Mouse (Mus musculus) forebrain, embryonic 15.5 days (tissue): ENCODE measurements around the gene Bnipl. TPM values are rescaled to one million over a fixed set of nuclear protein-coding genes. Genes with fewer than 3 reads are reported as not detected.

Experiments used
- ATAC-seq: fragments of 200-750 bp; cut with Nextera tagmentation; replicated peaks from 2 replicates; pipeline ENCODE4 v1.8.0; 2017; ENCODE audit warnings: mild to moderate bottlenecking, moderate TSS enrichment, moderate library complexity
- H3K27ac ChIP-seq: fragments of 300-500 bp; sonication (generic); replicated peaks from 2 replicates; pipeline ENCODE4 v1.5.1; 2015; ENCODE audit warnings: mild to moderate bottlenecking, inconsistent platforms
- H3K27me3 ChIP-seq: fragments of 300-500 bp; sonication (generic); 2 replicates; pipeline ENCODE4 v1.6.1; 2015; ENCODE audit warnings: inconsistent platforms
- H3K36me3 ChIP-seq: fragments of 300-500 bp; sonication (generic); 2 replicates; pipeline ENCODE4 v1.6.1; 2015; ENCODE audit warnings: mild to moderate bottlenecking, inconsistent platforms
- H3K4me1 ChIP-seq: fragments of 300-500 bp; sonication (generic); 2 replicates; pipeline ENCODE4 v1.6.1; 2015; ENCODE audit warnings: inconsistent platforms
- H3K4me2 ChIP-seq: fragments of 300-500 bp; sonication (generic); replicated peaks from 2 replicates; pipeline ENCODE4 v1.6.1; 2015; ENCODE audit warnings: mild to moderate bottlenecking, inconsistent platforms
- H3K4me3 ChIP-seq: fragments of 300-500 bp; sonication (generic); 2 replicates; pipeline ENCODE4 v1.5.1; 2015; ENCODE audit warnings: mild to moderate bottlenecking, inconsistent platforms
- H3K9ac ChIP-seq: fragments of 300-500 bp; sonication (generic); replicated peaks from 2 replicates; pipeline ENCODE4 v1.6.1; 2015; ENCODE audit warnings: mild to moderate bottlenecking, inconsistent platforms
- H3K9me3 ChIP-seq: fragments of 300-500 bp; sonication (generic); 2 replicates; pipeline ENCODE4 v1.6.1; 2016; ENCODE audit warnings: inconsistent platforms
- WGBS: fragments of 180-500 bp; shearing (Covaris S2); methylation state at CpG from one replicate; pipeline ENCODE4 v1.1.7; 2015; ENCODE audit warnings: mixed read lengths; 5-methylcytosine and 5-hydroxymethylcytosine counted together
- polyA plus RNA-seq: library from polyadenylated mRNA; unstranded; fragments of >200 nt; fragmentation: Nextera tagmentation; extraction: Ambion mirVana; gene quantifications from 2 replicates; pipeline ENCODE4 v1.2.1, GENCODE M21; 2015

Gene Bnipl
- polyA plus RNA-seq, 1 experiment from 2014 or later: not detected

DNA sequence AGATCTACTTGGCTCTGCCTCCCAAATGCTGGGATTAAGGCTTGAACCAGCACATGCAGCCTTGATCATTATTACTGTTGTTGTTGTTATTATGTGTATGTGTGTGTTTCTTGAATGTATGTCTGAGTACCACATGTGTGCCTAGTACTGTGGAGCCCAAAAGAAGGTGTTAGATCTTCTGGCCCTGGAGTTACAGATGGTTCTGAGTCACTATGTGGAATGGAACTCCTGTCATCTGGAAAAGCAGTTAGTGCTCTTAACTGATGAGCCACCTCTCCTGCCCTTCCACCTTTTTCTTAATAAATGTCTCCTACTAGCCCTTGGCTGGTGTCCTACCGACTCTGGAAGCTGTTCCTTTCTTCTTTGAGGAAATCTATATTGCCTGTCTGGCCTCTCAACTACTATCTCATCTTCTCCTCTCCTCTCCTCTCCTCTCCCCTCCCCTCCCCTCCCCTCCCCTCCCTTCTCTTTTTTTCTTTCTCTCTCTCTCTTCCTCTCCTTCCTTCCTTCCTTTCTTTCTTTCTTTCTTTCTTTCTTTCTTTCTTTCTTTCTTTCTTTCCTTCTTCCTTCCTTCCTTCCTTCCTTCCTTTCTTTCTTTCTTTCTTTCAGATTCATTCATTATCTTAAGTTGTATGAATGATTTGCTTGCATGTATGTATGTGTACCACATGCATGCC is 3.2 kb downstream of the Bnipl start:
- H3K36me3 ChIP-seq: peaks cover 4% of the 10 kb centered on the region; the same call in 1 of the 2 replicates
- H3K4me1 ChIP-seq: no peaks in the 10 kb centered on the region
- no peak overlapping the region for H3K4me3 ChIP-seq
- no peak overlapping the region for H3K4me2 ChIP-seq
- H3K27me3 ChIP-seq: no peaks in the 10 kb centered on the region
- no peak for ATAC-seq
- no peaks in the 10 kb centered on the region for H3K9me3 ChIP-seq
- 74% methylated on average over 1 of the region's 1 CpGs for WGBS
- no peak overlapping the region for H3K9ac ChIP-seq
- no peak overlapping the region for H3K27ac ChIP-seq

GRCm38 (mm10) chr3:95246465-95247231 is 4.3 kb downstream of the Bnipl start:
- Histone ChIP-seq H3K27ac (no peak overlapping the region), H3K9ac (no peak overlapping the region), H3K36me3 (peaks cover 4% of the 10 kb centered on the region; the same call in 1 of the 2 replicates), H3K27me3 (no peaks in the 10 kb centered on the region), H3K4me3 (no peak overlapping the region), H3K9me3 (no peaks in the 10 kb centered on the region), H3K4me1 (no peaks in the 10 kb centered on the region), H3K4me2 (no peak overlapping the region)
- no peak for ATAC-seq
- 72% methylated on average over 5 of the region's 5 CpGs for WGBS

GRCm38 (mm10) chr3:95243086-95243485 is 7.9 kb downstream of the Bnipl start:
- H3K4me1 ChIP-seq: no peaks in the 10 kb centered on the region
- H3K27ac ChIP-seq: no peak overlapping the region
- H3K4me3 ChIP-seq: no peak overlapping the region
- no peak overlapping the region for H3K9ac ChIP-seq
- no peak for ATAC-seq
- H3K4me2 ChIP-seq: no peak overlapping the region
- peaks cover 7% of the 10 kb centered on the region for H3K36me3 ChIP-seq
- H3K27me3 ChIP-seq: no peaks in the 10 kb centered on the region
- H3K9me3 ChIP-seq: no peaks in the 10 kb centered on the region
- WGBS: 80% methylated on average over 2 of the region's 2 CpGs

DNA sequence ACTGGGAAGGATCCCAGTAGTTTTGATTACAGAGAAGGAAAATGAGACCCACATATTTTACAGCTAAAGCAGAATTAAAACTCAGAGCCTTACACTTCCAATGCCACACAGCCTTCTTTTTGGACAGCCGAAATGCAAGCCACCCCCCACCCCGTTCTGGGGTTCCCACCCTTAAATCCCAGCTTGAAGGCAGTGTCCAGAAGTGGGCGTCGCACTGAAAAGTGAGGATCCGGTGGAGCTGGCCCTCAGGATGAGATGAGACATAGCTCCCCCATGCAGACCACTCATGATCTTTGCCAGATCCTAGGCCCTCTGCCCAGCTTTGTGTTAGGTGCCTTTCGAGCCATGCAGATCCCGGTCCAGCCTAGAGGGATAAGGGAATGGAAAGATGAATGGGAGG is 9.5 kb downstream of the Bnipl start, which contains the start of gene Gm128:
TSS of gene Gm128 (minus strand) at position 101 of the 400 bp plus-strand sequence.
- Histone ChIP-seq H3K27ac (no peak within 1 kb of the TSS), H3K4me1 (no peaks in the 10 kb centered on the region), H3K9ac (no peak within 1 kb of the TSS), H3K9me3 (no peaks in the 10 kb centered on the region), H3K4me3 (no peak within 1 kb of the TSS), H3K27me3 (no peaks in the 10 kb centered on the region), H3K36me3 (peaks cover 22% of the 10 kb centered on the region), H3K4me2 (no peak within 1 kb of the TSS)
- 77% methylated on average over 7 of the region's 7 CpGs for WGBS
- no peak for ATAC-seq

DNA sequence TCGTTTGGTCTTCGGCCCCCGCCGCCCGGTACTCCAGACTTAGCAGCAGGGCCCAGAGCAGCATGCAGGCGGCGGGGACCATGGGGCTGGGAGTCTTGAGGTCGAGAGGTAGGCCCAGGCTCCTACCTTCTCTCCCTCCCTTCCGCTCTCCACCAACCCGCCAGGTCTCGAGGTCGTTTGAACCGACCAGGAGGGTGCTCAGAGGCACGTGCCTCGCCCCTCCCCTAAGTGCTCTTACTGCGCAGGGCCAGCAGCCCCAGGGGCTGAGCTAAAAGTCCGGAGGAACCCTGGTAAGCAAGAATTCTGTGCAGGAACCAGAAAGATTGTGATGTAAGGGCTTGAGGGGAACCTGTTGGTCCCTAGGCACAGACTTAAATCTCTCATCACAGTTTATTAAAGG is 10.1 kb downstream of the Bnipl start:
- Histone ChIP-seq H3K4me1 (no peaks in the 10 kb centered on the region), H3K4me2 (no peak overlapping the region), H3K27me3 (no peaks in the 10 kb centered on the region), H3K27ac (no peak overlapping the region), H3K36me3 (peaks cover 27% of the 10 kb centered on the region), H3K9ac (no peak overlapping the region), H3K9me3 (no peaks in the 10 kb centered on the region), H3K4me3 (no peak overlapping the region)
- WGBS: 34% methylated on average over 17 of the region's 17 CpGs
- ATAC-seq: no peak

- no peaks in the 10 kb centered on the region for H3K9me3 ChIP-seq
- no peak overlapping the region for H3K4me2 ChIP-seq
- H3K36me3 ChIP-seq: peaks cover 32% of the 10 kb centered on the region
- 91% methylated on average over 12 of the region's 12 CpGs for WGBS
- no peak overlapping the region for H3K27ac ChIP-seq
- ATAC-seq: no peak
- no peaks in the 10 kb centered on the region for H3K4me1 ChIP-seq
- no peak overlapping the region for H3K4me3 ChIP-seq
- no peaks in the 10 kb centered on the region for H3K27me3 ChIP-seq
- no peak overlapping the region for H3K9ac ChIP-seq
Observed at GRCm38 (mm10) chr3:95239971-95240370, 11.0 kb downstream of the Bnipl start.

- no peaks in the 10 kb centered on the region for H3K27me3 ChIP-seq
- H3K9ac ChIP-seq: no peak overlapping the region
- H3K4me2 ChIP-seq: no peak overlapping the region
- 84% methylated on average over 6 of the region's 6 CpGs for WGBS
- no peaks in the 10 kb centered on the region for H3K9me3 ChIP-seq
- no peak overlapping the region for H3K27ac ChIP-seq
- no peaks in the 10 kb centered on the region for H3K4me1 ChIP-seq
- peaks cover 41% of the 10 kb centered on the region for H3K36me3 ChIP-seq
- H3K4me3 ChIP-seq: no peak overlapping the region
- ATAC-seq: no peak
Observed at GRCm38 (mm10) chr3:95239022-95239421, 12.0 kb downstream of the Bnipl start.

DNA sequence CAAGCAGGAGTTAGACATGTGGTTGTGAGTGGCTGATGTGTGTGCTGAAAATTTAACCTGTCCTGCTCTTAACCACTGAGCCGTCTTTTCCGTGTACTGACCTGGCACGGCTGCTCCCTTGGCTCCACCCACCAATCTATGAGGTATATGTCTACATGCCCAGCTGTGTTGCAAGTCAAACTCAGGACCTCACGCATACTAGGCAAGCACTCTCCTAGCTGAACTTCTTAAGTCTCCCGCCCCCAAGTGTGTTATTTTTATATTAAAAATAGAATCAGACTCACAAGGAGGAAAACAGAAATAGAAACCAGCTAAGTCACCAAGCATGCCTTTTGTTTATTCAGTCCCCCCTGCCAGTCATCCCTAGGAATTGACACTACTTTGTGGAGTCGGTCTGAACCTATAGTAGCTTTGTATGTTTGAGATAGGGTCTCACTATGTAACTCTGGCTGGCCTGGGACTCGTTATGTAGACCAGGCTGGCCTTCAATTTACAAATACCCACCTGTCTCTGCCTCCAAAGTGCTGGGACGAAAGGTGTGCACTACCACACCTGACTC is 13.4 kb downstream of the Bnipl start:
- Histone ChIP-seq H3K9ac (no peak overlapping the region), H3K27me3 (no peaks in the 10 kb centered on the region), H3K36me3 (peaks cover 55% of the 10 kb centered on the region), H3K4me1 (no peaks in the 10 kb centered on the region), H3K4me3 (no peak overlapping the region), H3K9me3 (no peaks in the 10 kb centered on the region), H3K4me2 (no peak overlapping the region), H3K27ac (no peak overlapping the region)
- 89% methylated on average over 8 of the region's 8 CpGs for WGBS
- no peak for ATAC-seq

DNA sequence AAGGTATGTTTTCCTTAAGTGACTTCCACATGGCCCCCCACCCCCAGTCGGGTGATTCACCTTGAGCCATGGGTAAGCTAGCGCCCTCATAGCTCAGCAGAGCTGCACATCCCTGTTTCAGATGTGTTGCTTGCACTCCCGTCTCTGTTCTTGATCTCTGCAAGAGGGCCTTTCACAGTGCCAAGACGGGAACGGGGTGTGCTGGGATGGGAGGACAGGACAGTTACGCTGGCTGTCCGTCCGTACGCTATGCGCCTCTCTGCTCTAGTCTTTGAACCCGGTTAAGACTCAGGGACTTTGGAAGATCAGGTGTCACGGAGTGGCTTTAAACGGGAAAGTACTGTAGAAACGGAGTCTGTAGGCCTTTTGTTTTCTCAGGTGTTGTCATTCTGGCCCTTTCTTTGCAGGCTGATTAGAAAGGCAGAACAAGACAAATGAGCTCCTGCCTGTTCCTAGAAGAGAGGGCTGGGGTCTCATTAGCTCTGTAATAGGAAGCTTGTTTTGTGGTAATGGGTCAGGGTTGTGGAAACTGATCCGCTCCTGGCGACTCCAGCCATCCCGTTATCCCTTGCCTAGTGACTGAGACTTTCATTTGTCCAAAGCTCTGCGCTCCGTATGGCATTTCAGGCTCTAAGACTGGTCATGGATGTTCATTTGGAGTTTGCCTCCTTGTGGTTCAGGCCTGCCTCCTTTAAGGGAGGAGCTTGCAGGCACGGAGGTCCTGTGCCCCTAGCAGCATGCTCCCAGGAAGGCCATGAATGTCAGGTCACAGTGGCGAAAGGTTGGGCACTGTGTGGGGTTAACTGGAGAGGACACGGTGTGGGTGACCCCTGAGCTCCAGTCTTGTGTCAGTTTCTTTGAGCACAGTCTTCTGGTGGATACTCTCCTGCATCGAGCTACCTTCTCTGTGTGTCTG is 15.3 kb downstream of the Bnipl start:
- ATAC-seq: no peak
- Histone ChIP-seq H3K9ac (0 out of 2 replicates have a peak overlapping the region, but pooled peaks have one; percentile 4), H3K4me1 (peaks cover 18% of the 10 kb centered on the region), H3K4me2 (no peak overlapping the region), H3K36me3 (peaks cover 65% of the 10 kb centered on the region), H3K9me3 (no peaks in the 10 kb centered on the region), H3K4me3 (no peak overlapping the region), H3K27me3 (no peaks in the 10 kb centered on the region), H3K27ac (no peak overlapping the region)
- 65% methylated on average over 23 of the region's 23 CpGs for WGBS

- 88% methylated on average over 16 of the region's 16 CpGs for WGBS
Observed at GRCm38 (mm10) chr3:95233303-95233980, 17.6 kb downstream of the Bnipl start.

DNA sequence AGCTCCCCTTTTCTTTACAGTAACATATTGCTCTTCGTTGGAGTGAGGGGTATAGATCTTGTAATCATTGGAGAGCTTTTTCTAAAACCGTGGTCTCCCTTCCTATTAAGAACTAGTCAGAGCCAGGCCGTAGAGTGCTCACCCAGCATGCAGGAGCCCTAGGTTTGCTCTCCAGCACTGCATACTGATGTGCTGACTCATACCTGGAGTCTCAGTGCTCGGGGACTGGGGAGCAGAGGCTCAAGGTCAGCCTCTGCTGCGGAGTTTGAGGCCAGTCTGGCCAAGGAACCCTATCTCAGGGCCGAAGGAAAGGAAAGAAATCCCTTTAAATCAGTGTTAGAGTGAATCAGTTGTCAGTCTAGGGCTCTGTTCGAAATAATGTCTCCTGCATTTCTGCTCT is 18.2 kb downstream of the Bnipl start:
- no peak overlapping the region for H3K4me2 ChIP-seq
- ATAC-seq: no peak
- H3K4me3 ChIP-seq: no peak overlapping the region
- H3K27me3 ChIP-seq: no peaks in the 10 kb centered on the region
- WGBS: 88% methylated on average over 7 of the region's 7 CpGs
- no peak overlapping the region for H3K9ac ChIP-seq
- peaks cover 59% of the 10 kb centered on the region for H3K36me3 ChIP-seq
- no peaks in the 10 kb centered on the region for H3K9me3 ChIP-seq
- H3K27ac ChIP-seq: no peak overlapping the region
- H3K4me1 ChIP-seq: peaks cover 31% of the 10 kb centered on the region

More at GRCm38 (mm10) chr3:95233303-95233980, 17.6 kb downstream of the Bnipl start:
- Histone ChIP-seq H3K27me3 (no peaks in the 10 kb centered on the region), H3K4me1 (peaks cover 31% of the 10 kb centered on the region), H3K36me3 (peaks cover 65% of the 10 kb centered on the region), H3K9ac (no peak overlapping the region), H3K27ac (no peak overlapping the region), H3K9me3 (no peaks in the 10 kb centered on the region), H3K4me3 (no peak overlapping the region), H3K4me2 (no peak overlapping the region)
- ATAC-seq: no peak
